Mouse (Mus musculus) heart, postnatal 0 days (tissue): ENCODE measurements around the gene A2ml1.
"Not testable (repeated sequence)": the region's sequence is repeated elsewhere in the genome, so short reads cannot be mapped to it uniquely, and the experiment has no call there.

ENCODE experiments used
- CTCF ChIP-seq: IDR thresholded peaks from 2 replicates; pipeline ENCODE4 v1.5.1; 2016; ENCODE audit warnings: antibody characterized with exemption, control low read depth, low read depth
- EP300 ChIP-seq: IDR thresholded peaks from 2 replicates; pipeline ENCODE4 v1.6.1; 2016; ENCODE audit warnings: antibody characterized with exemption, low read depth

GRCm38 (mm10) chr6:128623433-128623832, 42.0 kb upstream of the A2ml1 start, which contains the start of gene Klrb1a:
- not testable (repeated sequence) for TF ChIP-seq CTCF, EP300
